Mouse (Mus musculus) mammary gland, adult 2 months (tissue): ENCODE measurements around the gene Chgb. TPM values are rescaled to one million over a fixed set of nuclear protein-coding genes. Genes with fewer than 3 reads are reported as not detected.

Experiments
- polyA plus RNA-seq: library from polyadenylated mRNA; depleted of rRNA; stranded (reverse); fragments of >200 nt; gene quantifications from 2 replicates; pipeline ENCODE4 v1.2.3, GENCODE M21; 2012; ENCODE audit warnings: low replicate concordance; rRNA removed

Gene Chgb
- polyA plus RNA-seq, result not detected in 2 replicates

GRCm38 (mm10) chr2:132780978-132781377 is at the start of gene Chgb:
TSS of gene Chgb (plus strand) at chr2:132781278.

GRCm38 (mm10) chr2:132815608-132816314 is 34.7 kb downstream of the Chgb start, which contains the start of the genes Trmt6 and Mcm8:
TSS of gene Trmt6 (minus strand) at chr2:132816055.
TSS of gene Mcm8 (plus strand) at chr2:132816141.

Other genes starting within 250 kb of the Chgb start
- 5.5 and 22.3 TPM in 2 replicates for gene Gpcpd1, start 193.5 kb upstream of the Chgb start, polyA plus RNA-seq
- 10.4 and 23.2 TPM in 2 replicates for gene Shld1, start 94.3 kb upstream of the Chgb start, polyA plus RNA-seq
- 2.2 and 4.2 TPM in 2 replicates for gene Trmt6, start 34.8 kb downstream of the Chgb start, polyA plus RNA-seq
- 0.61 and 1.1 TPM in 2 replicates for gene Mcm8, start 34.9 kb downstream of the Chgb start, polyA plus RNA-seq
- 56.7 and 73.9 TPM in 2 replicates for gene Crls1, start 65.4 kb downstream of the Chgb start, polyA plus RNA-seq
- gene Lrrn4, start 99.6 kb downstream of the Chgb start, polyA plus RNA-seq, result 2.8 and 2.9 TPM in 2 replicates
- 2.0 and 2.6 TPM in 2 replicates for gene Fermt1, start 164.6 kb downstream of the Chgb start, polyA plus RNA-seq